Mouse (Mus musculus) ES-CJ7 (cell line): ENCODE data around the gene Rrp8.
A peak's percentile ranks its signal among the peaks of the same experiment; 100 is the strongest.
"Not testable (repeated sequence)": the region's sequence is repeated elsewhere in the genome, so short reads cannot be mapped to it uniquely, and the experiment has no call there.

Source experiments
- DNase-seq: peaks from one replicate; pipeline ENCODE4 v3.0.0; 2011; ENCODE audit warnings: low read depth, low spot score

The Rrp8 gene

GRCm38 (mm10) chr7:105747776-105748175, 10.6 kb upstream of the Rrp8 start:
- no peak for DNase-seq

GRCm38 (mm10) chr7:105743926-105744590, 6.9 kb upstream of the Rrp8 start, which contains the start of gene Taf10:
TSS of gene Taf10 (minus strand) at chr7:105744361.
- DNase-seq: peak; percentile 95

DNA sequence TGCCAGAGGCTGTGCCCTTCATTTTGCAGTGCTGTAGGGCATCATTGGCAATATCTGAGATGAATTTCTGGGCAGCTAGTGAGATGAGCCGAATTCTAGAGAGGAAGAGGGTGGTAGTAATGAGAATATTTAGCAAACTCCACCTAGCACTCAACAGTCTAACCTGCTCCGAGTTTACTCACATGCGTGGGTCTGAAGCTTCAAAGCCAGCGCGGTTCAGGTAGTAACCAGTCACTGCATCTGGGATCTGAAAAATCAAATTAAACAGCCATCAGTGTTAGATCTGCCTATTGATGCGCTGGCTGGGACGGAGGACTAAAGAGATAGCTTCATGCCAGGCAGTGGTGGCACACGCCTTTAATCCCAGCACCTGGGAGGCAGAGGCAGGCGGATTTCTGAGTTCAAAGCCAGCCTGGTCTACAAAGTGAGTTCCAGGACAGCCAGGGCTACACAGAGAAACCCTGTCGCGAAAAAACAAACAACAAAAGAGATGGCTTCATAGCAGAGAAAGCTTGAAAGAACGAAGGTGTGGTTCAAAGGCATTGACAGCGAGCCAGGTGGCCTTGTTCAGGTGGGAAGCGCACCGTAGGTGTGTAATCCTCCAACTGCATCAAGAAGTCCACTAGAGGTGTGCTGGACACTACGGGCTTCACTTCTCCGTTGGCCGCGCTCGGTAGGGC, 6.2 kb upstream of the Rrp8 start:
- not testable (repeated sequence) for DNase-seq

DNA sequence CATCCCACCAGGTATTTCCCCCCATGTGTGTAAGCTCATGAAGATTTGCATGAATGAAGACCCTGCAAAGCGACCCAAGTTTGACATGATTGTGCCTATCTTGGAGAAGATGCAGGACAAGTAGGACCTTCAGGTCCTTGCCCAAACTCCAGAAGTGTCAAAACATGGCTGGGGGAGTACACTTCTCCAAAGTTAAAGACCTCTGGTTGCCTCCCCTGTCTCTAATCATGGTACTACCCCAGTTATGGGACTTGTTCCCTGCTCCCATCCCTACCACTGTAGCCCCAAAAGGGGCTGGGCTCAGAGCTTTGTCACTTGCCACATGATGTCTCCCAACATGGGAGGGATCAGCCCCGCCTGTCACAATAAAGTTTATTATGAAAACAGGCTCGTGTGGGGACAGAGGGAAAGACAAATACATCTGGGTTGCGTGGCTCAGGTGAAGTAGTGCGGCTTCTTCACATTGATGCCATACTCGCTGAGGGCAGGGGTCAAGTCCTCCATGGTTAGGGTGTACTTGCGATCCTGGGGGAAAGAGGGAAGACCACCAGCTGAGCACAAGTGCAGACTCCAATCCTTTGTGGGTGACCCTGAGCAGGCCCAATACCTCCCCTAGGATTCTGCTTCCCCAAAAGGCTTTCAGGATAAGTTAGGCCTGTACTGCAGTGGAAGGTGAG, 5.5 kb upstream of the Rrp8 start:
- not testable (repeated sequence) for DNase-seq

DNA sequence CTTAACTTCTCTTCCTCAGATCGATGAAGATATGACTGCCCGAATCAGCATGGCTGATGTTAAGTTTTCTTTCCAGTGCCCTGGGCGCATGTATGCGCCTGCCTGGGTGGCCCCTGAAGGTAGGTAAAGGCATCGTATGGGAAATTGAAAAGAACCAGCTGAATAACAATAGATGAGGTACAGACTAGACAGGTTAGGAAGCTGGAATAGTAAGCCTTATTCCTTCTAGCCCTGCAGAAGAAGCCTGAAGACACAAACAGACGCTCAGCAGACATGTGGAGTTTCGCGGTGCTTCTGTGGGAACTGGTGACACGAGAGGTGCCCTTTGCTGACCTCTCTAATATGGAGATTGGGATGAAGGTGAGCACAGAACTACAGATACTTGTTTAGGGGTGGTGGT, 4.8 kb upstream of the Rrp8 start:
- no peak for DNase-seq

DNA sequence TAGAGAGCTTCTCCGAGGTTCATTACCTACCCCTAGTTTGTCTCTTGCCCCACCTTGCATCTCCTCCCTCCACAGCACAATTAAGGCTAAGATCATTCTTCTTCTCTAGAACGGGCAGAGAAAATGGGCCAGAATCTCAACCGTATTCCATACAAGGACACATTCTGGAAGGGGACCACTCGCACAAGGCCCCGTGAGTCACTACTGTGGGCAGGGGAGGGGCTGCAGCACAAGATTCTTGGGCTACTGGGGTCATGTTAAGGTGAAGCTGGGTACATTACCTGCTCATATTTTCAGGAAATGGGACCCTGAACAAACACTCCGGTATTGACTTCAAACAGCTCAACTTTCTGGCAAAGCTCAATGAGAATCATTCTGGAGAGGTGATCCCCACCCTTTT, 3.7 kb upstream of the Rrp8 start:
- DNase-seq: no peak

GRCm38 (mm10) chr7:105740089-105740795, 3.1 kb upstream of the Rrp8 start:
- no peak for DNase-seq

DNA sequence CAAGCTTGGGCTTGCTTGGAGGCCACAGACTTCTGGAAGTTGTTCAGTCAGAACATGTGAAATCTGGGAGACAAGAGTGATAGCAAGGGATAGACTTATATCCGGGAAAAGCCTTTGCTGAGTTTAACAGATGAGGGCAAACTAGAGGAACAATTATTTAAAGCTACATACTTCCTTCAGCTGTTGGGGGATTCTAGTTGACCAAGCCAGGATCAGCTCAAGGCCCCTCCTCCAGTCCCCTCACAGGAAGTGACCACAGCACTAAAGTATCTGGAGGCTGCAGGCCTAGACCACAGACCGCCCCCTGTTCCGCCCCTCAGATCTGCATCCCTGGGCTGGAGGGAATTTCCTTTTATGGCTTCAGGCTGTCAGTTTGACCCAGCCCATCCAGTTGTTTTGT, 1.8 kb upstream of the Rrp8 start:
- peak; percentile 44 for DNase-seq

DNA sequence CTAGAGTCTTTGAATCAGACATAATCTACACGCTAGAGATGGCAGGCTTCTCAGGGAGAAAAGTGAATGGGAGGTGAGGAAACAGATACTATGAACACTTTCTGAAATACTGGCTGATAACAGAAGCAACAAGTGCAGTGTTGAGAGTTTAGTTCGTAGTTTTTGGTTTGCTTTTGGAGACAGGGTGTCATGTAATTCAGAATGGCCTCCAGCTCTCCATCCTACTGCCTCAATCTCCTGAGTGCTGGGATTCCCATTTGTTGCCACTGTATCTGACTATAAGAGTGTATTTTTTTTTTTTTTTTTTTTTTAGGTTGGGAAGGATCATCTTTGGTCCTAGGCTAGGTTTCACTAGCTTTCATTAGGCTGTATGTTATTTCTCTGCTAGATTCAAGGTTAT, 1.1 kb upstream of the Rrp8 start:
- DNase-seq: no peak

DNA sequence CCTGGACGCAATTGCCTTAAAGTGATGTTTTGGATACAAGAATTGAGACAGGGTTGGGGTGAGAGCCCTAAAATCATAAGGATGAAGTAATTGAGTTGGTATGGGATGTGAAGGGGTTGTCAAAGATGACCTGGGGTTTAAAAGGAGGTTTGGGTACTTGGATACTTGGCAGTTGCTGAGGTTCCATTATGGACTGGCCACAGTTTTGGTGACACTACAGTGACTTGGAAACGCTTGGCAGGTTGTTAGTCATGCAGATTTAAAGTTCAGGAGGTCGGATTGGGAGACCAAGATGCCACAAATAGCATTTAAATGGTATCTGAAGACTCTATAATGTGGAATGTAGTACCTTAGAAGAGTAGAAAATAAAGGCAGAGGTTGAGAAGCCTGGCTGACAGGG, 463 bp upstream of the Rrp8 start:
- no peak for DNase-seq

- DNase-seq: peak; percentile 92
Measured at GRCm38 (mm10) chr7:105736264-105736901, 802 bp downstream of the Rrp8 start, which contains the start of gene Ilk. TSS of gene Ilk (plus strand) at chr7:105736592.

DNA sequence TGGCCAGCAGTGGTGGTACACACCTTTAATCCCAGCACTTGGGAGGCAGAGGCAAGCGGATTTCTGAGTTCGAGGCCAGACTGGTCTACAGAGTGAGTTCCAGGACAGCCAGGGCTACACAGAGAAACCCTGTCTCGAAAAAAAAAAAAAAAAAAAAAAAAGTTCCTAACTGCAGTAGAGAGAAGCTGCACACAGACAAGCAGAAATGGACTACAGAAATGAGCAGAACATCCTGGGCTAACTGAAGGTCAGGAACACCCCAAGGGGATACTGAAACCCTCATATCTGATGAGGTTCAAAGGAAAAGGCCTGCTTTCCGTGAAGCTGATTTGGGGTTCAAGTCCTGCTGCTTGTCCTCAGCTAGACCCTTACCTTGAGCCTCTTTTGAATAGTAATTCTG, 1.7 kb downstream of the Rrp8 start:
- DNase-seq: not testable (repeated sequence)

DNA sequence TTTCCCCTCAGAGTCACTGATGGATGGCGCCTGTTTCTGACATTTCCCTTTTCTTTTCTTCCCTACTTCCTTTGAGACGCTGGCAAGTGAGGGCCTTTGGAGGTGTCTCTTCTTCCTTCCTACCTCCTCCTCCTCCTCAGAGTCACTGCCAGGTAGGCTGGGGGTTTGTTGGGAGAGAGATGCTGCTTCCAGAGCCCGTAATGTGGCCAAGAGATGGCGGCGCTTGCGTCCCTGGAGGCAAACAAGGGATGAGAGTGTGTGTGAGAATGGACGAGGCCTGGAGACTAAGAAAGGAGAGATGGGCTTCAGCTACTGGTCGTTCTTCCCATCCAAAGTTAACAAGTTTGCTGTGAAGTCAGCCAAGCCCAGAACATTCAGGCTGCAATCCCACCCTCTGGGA, 2.4 kb downstream of the Rrp8 start:
- DNase-seq: no peak

GRCm38 (mm10) chr7:105733836-105734235, 3.3 kb downstream of the Rrp8 start:
- DNase-seq: no peak

DNA sequence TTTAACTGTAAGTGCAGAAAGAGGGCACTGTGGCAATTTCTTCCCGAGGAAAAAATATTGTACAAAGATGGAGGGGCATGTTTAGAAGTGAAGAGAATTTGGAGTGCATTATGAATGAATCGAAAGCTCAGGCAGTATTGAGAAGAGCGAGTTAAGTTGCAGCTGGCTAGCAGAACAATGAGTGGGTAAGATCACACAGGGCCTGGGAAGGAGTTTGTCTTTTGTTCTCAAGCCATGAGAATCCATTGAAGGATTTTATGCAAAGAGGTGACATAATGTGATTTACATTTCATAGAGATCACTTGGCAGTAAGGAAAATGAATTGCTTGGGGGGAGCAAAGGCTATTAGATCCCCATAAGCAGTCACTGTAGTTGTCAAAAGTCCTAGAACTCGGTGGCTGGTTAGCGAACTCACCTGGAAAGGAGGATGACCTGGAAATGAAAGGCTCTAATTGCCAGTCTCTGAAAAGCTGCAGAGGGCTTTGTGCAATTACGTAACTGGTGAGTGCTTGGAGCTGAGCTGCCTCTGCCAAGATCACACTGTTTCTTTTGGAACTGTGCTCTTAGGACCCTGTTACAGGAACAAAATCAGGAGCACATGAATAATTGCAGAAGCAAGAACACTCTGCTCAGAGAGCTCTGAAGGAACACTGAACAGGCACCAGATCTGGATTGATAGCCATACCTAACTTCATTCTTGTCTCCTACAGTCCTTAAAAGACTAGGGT, 8.3 kb downstream of the Rrp8 start:
- no peak for DNase-seq

- no peak for DNase-seq
Measured at GRCm38 (mm10) chr7:105726980-105727325, 10.2 kb downstream of the Rrp8 start.

DNA sequence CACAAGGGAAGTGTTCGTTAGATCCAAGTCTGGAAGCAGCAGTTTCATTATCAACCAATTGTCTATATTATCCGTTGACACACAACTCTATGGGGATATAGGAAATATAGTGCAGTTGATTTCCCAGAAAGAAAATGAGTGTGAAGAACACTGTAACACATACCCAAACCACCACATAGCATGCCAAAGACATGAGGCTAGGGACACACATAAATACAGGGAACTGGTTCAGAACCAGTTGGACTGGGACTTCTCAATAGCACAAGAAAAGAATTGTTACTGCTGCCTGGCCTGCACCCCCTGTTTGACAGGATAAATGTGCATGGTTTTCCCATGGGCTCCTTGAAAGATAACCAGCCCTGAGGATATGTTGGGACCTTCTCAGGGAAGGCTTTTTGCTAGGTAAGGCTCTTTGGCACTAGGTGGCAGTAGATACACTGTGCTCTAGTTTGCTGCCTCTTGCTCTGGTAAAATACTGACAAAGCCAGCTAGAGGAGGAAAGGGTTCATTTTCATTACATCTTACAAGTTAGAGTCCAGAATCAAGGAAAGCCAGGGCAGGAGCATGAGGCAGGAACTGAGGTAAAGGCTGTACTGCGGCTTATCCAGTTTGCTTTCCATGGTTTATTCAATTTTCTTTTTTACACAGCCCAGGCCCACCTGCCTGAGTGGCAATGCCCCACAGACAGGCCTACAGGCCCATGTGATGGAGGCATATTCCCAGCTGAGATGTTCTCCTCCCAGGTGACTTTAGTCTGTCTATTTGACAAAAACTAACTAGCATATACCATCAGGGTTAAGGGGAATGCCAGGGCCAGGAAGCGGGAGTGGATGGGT, 10.8 kb downstream of the Rrp8 start:
- peak; percentile 67 for DNase-seq

DNA sequence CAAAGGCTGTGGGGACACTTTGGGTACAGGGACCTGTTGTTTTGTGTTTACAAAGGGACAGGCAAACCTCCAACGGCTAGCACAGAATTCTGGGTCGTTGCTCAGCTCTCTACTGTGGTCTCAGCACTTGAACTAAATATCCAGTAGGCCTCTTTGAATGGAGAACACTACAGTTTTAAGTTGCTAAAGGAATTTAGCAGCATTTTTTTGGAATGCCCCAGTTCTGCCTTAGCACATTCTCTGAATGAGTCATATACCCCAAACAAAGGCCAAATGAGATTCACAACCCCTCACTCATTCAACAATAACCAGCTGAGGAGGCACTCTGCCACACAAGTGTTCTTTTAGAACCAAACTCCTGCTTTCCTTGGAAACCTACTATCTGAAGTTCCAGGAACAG, 15.3 kb downstream of the Rrp8 start:
- no peak for DNase-seq

DNA sequence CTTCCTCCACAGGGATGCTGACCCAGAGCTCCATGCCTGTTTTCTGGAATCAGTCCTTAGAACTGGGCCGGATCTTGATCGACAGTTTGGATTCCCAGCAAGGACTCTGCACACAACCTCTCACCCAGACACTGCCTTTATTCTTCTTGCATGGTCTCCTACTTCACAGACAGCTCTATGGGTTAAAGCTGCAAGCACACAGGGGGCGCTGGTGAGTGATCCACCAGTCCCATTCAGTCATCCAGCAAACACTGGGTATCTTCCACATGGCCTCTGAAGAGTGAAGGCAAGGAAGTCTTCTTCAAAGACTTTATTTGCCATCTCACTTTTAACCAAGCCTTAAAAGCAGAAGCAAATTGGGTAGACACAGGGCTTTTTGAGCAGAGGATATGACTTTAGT, 21.8 kb downstream of the Rrp8 start:
- peak; percentile 23 for DNase-seq

GRCm38 (mm10) chr7:105708733-105709132, 28.5 kb downstream of the Rrp8 start:
- DNase-seq: no peak
